Comparison of ENCODE assay signal across 11 mouse cellular contexts in the genomic region with DNA sequence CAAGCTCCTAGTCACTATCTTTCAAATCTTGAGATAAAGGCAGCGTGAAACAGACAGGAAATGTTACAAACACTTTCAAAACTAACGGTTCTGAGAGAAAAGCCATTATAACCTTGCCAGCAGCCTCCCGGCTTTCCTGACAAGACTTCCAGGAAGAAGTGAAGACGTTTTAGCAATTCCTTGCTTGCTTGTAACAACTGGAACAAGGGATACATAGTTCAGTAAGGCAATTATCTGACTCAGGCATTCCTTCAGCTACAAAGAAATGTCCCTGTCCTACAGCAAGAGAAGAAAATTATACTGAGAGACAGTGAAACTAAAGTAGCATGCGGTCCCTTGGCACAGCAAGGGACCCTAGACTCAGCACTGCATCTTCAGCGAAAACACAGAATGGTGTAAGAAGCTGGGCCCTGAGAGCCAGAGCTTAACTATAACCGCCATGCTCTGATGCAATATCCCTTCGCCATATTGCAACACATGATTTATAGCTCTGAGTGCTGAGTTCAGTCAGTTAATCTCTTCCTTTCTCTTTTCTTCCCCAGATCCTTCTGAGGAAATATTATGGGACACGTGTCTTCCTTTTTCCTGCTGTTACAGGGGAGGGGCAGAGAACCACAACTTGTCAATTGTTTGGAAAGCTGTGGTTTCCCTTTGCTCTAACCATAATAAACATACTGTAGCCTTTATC. TPM values are rescaled to one million over a fixed set of nuclear protein-coding genes. Genes with fewer than 3 reads are reported as not detected.
A peak's percentile ranks its signal among the peaks of the same experiment; 100 is the strongest.
DNase-seq lines count a peak whose midpoint lies in the region; ATAC-seq lines count a peak whose summit lies in the region.
"Had no signal": no experiment of that assay in that cellular context is flagged by ENCODE, and none has a peak within 500 bp of the region (broad histone marks: within the 10 kb centered on the region; RNA-seq: fewer than 3 reads in every experiment).

No protein-coding gene starts in this region.

- no peaks in the 10 kb centered on the region; the same call in 1 of the 2 replicates for H3K36me3 ChIP-seq in kidney, embryonic 14.5 days (ENCODE audit: control insufficient read depth, insufficient read depth, low read length)
- no peaks in the 10 kb centered on the region for H3K36me3 ChIP-seq in forebrain, embryonic 16.5 days (ENCODE audit: control insufficient read depth, insufficient read depth)
- no peaks in the 10 kb centered on the region for H3K36me3 ChIP-seq in limb, embryonic 10.5 days
- H3K36me3 ChIP-seq: embryonic facial prominence, embryonic 15.5 days had no signal

- no peak overlapping the region for H3K4me3 ChIP-seq in kidney, embryonic 14.5 days (ENCODE audit: low read length)
- no peak overlapping the region for H3K4me3 ChIP-seq in forebrain, embryonic 16.5 days (replicated peaks; ENCODE audit: low read length)
- no peak overlapping the region for H3K4me3 ChIP-seq in limb, embryonic 10.5 days
- H3K4me3 ChIP-seq: embryonic facial prominence, embryonic 15.5 days had no signal

- peaks cover 5% of the 10 kb centered on the region; the same call in 1 of the 2 replicates for H3K4me1 ChIP-seq in kidney, embryonic 14.5 days (ENCODE audit: control insufficient read depth, insufficient read depth, low read length)
- no peaks in the 10 kb centered on the region for H3K4me1 ChIP-seq in forebrain, embryonic 16.5 days (replicated peaks; ENCODE audit: control insufficient read depth, insufficient read depth, low read length)
- no peaks in the 10 kb centered on the region for H3K4me1 ChIP-seq in limb, embryonic 10.5 days
- H3K4me1 ChIP-seq: embryonic facial prominence, embryonic 15.5 days had no signal

- no peaks in the 10 kb centered on the region for H3K9me3 ChIP-seq in kidney, embryonic 14.5 days (ENCODE audit: control insufficient read depth, low read length)
- H3K9me3 ChIP-seq in forebrain, embryonic 16.5 days (ENCODE audit: control insufficient read depth, low read length) = no peaks in the 10 kb centered on the region
- no peaks in the 10 kb centered on the region for H3K9me3 ChIP-seq in limb, embryonic 10.5 days (replicated peaks)
- H3K9me3 ChIP-seq: embryonic facial prominence, embryonic 15.5 days had no signal

- ATAC-seq in kidney, embryonic 14.5 days (ENCODE audit: low FRiP score, low TSS enrichment) = 0 out of 2 replicates have a peak, but pooled peaks have one; percentile 24
- ATAC-seq in CD4-positive, CD25-positive, alpha-beta regulatory T cell, adult 4 months = peak; percentile 46
- ATAC-seq in forebrain, embryonic 16.5 days = no peak

- no peak overlapping the region for H3K4me2 ChIP-seq in kidney, embryonic 14.5 days (replicated peaks; ENCODE audit: low read depth, low read length)
- H3K4me2 ChIP-seq in forebrain, embryonic 16.5 days (ENCODE audit: low read length) = no peak overlapping the region
- H3K4me2 ChIP-seq: embryonic facial prominence, embryonic 15.5 days had no signal

- H3K27ac ChIP-seq in kidney, embryonic 14.5 days (ENCODE audit: low read depth, low read length) = no peak overlapping the region
- no peak overlapping the region for H3K27ac ChIP-seq in forebrain, embryonic 16.5 days (ENCODE audit: low read length)
- H3K27ac ChIP-seq in limb, embryonic 10.5 days = no peak overlapping the region
- H3K27ac ChIP-seq: embryonic facial prominence, embryonic 15.5 days had no signal

- DNase-seq in kidney, postnatal 4 days = no peak
- peak; percentile 50 for DNase-seq in gonadal fat pad, adult 2 months (ENCODE audit: low read depth)
- peak; percentile 66 for DNase-seq in lung, postnatal 36 days
- no peak for DNase-seq in limb, embryonic 10.5 days (ENCODE audit: low spot score)
- DNase-seq in layer of hippocampus, postnatal 14 days (ENCODE audit: low spot score in 2 of 2) = no peak
- DNase-seq: heart, adult 18-20 months had no signal

- no peaks in the 10 kb centered on the region for H3K27me3 ChIP-seq in kidney, embryonic 14.5 days (ENCODE audit: control insufficient read depth, insufficient read depth, low read length)
- no peaks in the 10 kb centered on the region for H3K27me3 ChIP-seq in forebrain, embryonic 16.5 days (replicated peaks; ENCODE audit: control insufficient read depth, insufficient read depth, low read length)
- no peaks in the 10 kb centered on the region for H3K27me3 ChIP-seq in limb, embryonic 10.5 days (ENCODE audit: low read depth, poor library complexity, severe bottlenecking)
- H3K27me3 ChIP-seq: embryonic facial prominence, embryonic 15.5 days had no signal

- no peak overlapping the region for H3K9ac ChIP-seq in kidney, embryonic 14.5 days (ENCODE audit: low read depth, low read length)
- H3K9ac ChIP-seq in forebrain, embryonic 16.5 days (replicated peaks; ENCODE audit: low read depth, low read length) = no peak overlapping the region
- H3K9ac ChIP-seq: embryonic facial prominence, embryonic 15.5 days had no signal

- WGBS in kidney, embryonic 14.5 days = 55% methylated on average over 9 of the region's 9 CpGs
- WGBS in forebrain, embryonic 16.5 days = 75% methylated on average over 9 of the region's 9 CpGs
- 74% methylated on average over 9 of the region's 9 CpGs for WGBS in limb, embryonic 10.5 days

RNA-seq across cellular contexts. Expression of a gene that starts 23.5 kb away (rescaled TPM):
- polyA plus RNA-seq in kidney, embryonic 14.5 days (2014; fragmentation: Nextera tagmentation; extraction: Ambion mirVana) = not detected in 2 replicates
- 1 to 10 TPM; 2.5 to 6.1 TPM for polyA plus RNA-seq in CD4-positive, CD25-positive, alpha-beta regulatory T cell, adult 4 months (2017; shearing (Covaris generic))
- polyA plus RNA-seq in gonadal fat pad, adult 2 months (2012; rRNA removed) = 0.19 and 0.25 TPM in 2 replicates
- polyA plus RNA-seq in forebrain, embryonic 16.5 days (2015; fragmentation: Nextera tagmentation; extraction: Ambion mirVana) = not detected in 2 replicates
- 0.05 and 0.26 TPM in 2 replicates for polyA plus RNA-seq in limb, embryonic 10.5 days (2016; fragmentation: Nextera tagmentation; extraction: Ambion mirVana)
- not detected for total RNA-seq in layer of hippocampus, postnatal 14 days (2021)
- polyA plus RNA-seq: stomach, embryonic 14.5 days had no signal

Comparison
In these comparisons a context has a peak if more than half of its experiments do, and no peak if none do; other contexts are left out.
1. DNase-seq: peak in gonadal fat pad, adult 2 months (single experiment) and lung, postnatal 36 days (single experiment); none in kidney, postnatal 4 days (0 of 2), limb, embryonic 10.5 days (single experiment) and layer of hippocampus, postnatal 14 days (0 of 2).